Mouse (Mus musculus) Patski (cell line): ENCODE measurements at regions not wholly inside any gene's neighbourhood (a gene's known extent, or its start where the extent isn't known, plus 50 kb on each side); places are given as distances from the start of the nearest gene placed in this dataset.

Experiments used
- ATAC-seq: fragments of 100-300 bp; one replicate; pipeline ENCODE4 v1.8.0; 2021
- CTCF ChIA-PET: fragments of 350-600 bp; sonication (Branson Sonifier 250); formaldehyde crosslinking; loops from one replicate; lab custom pipeline; 2022; ENCODE audit warnings: inconsistent platforms; lab: Charles Lee
- POLR2A ChIA-PET: fragments of 350-600 bp; sonication (Branson Sonifier 250); formaldehyde crosslinking; loops from one replicate; lab custom pipeline; 2022; ENCODE audit warnings: antibody characterized with exemption, inconsistent platforms; lab: Charles Lee
- DNase-seq: peaks from one replicate; pipeline ENCODE4 v3.0.0-alpha.2; 2011; ENCODE audit warnings: low read depth, low spot score
- H3K27me3 ChIP-seq: fragments of 371-371 bp; one replicate; pipeline ENCODE4 v1.5.1; 2021
- CTCF ChIP-seq: fragments of 100-300 bp; IDR thresholded peaks from one replicate; pipeline ENCODE4 v1.5.1; 2021
- in situ Hi-C: fragments of 300-500 bp; cut with MboI; formaldehyde crosslinking; loops from 3 replicates; pipeline ENCODE4 v1.11.1; 2018; ENCODE audit warnings: low pct_unique_long_range_greater_than_20kb, mixed read lengths

GRCm38 (mm10) chr4:72800014-72800786, 52.2 kb downstream of the Aldoart1 start:
- ATAC-seq, result no peak
- POLR2A ChIA-PET, result no interaction called here
- TF ChIP-seq CTCF, result no peak

GRCm38 (mm10) chr4:72799575-72799974, 52.9 kb downstream of the Aldoart1 start:
- ChIA-PET CTCF (no interaction called here), POLR2A (no interaction called here)
- no peak for DNase-seq
- H3K27me3 ChIP-seq, result no peaks in the 10 kb centered on the region
- no peak for ATAC-seq
- in situ Hi-C loops, result no loop called here
- TF ChIP-seq CTCF, result no peak

More at GRCm38 (mm10) chr4:72800014-72800786, 52.2 kb downstream of the Aldoart1 start:
- CTCF ChIA-PET, result no interaction called here
- in situ Hi-C loops, result no loop called here
- DNase-seq, result no peak
- H3K27me3 ChIP-seq, result no peaks in the 10 kb centered on the region

- H3K27me3 ChIP-seq, result no peaks in the 10 kb centered on the region
- DNase-seq (no peak), ATAC-seq (no peak)
- in situ Hi-C loops, result no loop called here
- ChIA-PET POLR2A (no interaction called here), CTCF (no interaction called here)
- no peak for TF ChIP-seq CTCF
Observed at GRCm38 (mm10) chr4:72788796-72789195, 63.6 kb downstream of the Aldoart1 start.

- ATAC-seq, result no peak
- TF ChIP-seq CTCF, result no peak
- no peaks in the 10 kb centered on the region for H3K27me3 ChIP-seq
- in situ Hi-C loops, result loop anchor here (25.0 kb wide), 1 partner anchor 95 kb away; the partner anchor contains the start of gene Aldoart1
- CTCF ChIA-PET, result no interaction called here
- POLR2A ChIA-PET, result no interaction called here
- no peak for DNase-seq
Observed at GRCm38 (mm10) chr4:72766896-72767295, 85.5 kb downstream of the Aldoart1 start.

GRCm38 (mm10) chr4:72766386-72766785, 86.0 kb downstream of the Aldoart1 start:
- no peaks in the 10 kb centered on the region for H3K27me3 ChIP-seq
- CTCF ChIA-PET, result no interaction called here
- POLR2A ChIA-PET, result no interaction called here
- in situ Hi-C loops, result loop anchor here (25.0 kb wide), 1 partner anchor 96 kb away; the partner anchor contains the start of gene Aldoart1
- TF ChIP-seq CTCF, result no peak
- no peak for ATAC-seq
- DNase-seq, result no peak
